Mouse (Mus musculus): ENCODE measurements around the gene Usp50. TPM values are rescaled to one million over a fixed set of nuclear protein-coding genes. Genes with fewer than 3 reads are reported as not detected.

Usp50 gene
- polyA plus RNA-seq (2021; fragmentation: Nextera tagmentation) = 2.6 and 3.2 TPM in 2 replicates
- long read RNA-seq, experiment 1, partial matches to known transcripts = 1 of 2 reads
- long read RNA-seq, experiment 1, other reads (novel, unspliced or antisense) = 1 of 2 reads
- long read RNA-seq, experiment 2, partial matches to known transcripts = 0 of 7 reads
- long read RNA-seq, experiment 2, other reads (novel, unspliced or antisense) = 7 of 7 reads

DNA sequence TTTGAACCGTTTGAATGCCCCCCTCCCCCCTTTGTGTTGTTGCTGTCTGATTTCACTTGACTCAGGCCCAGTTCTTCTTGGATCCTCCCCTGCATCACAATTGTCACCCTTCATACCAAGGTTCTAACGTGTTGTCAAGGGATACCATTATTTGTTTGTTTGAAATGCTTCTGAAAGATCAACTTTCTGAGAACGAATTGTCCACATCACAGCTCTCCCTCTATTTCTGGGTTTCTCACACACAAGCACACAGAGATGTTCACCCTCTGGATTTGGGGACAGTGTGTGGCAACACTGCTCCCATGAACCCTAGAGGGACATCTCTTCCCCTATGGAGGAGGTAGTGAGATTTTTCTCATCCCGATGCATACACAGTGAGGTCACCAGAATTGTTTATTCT lies at the start of gene Usp50:
Gene Usp50, minus strand, starts transcription at position 101 of the 400 bp plus-strand sequence.

DNA sequence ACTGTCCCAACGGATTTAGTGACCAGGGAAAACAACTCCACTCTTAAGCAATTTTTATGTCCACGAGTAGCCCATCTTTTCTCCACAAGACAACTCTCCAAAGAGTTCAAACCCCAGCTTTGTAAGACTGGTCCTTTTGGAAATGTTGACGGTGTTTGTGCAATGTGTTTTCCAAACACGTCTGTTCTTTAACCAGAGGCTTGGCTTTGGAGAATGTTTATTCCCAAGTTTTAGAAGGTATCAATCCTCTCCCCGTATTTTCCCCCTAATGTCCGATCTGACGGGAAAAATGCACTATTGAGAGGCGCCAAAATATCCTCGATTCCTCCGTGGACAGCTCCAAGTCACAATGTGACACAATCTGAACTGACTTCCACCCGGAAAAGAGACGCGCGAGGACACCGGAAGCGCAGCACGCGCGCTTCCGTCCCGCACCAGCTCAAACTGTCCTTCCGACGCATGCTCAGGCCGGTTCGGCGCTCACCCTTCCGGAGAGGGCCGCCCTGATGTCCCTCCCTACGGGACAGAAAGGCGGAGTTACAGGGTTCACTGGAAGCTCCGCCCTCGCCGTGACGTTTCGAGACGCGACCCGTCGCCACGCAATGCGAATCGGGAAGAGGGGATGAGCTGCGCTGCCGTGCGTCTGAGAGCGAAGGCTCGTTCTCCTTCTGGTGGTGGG lies 76.4 kb downstream of the Usp50 start, which contains the start of gene Usp8:
Gene Usp8, plus strand, starts transcription at position 570 of the 679 bp plus-strand sequence.

GRCm38 (mm10) chr2:126676122-126676515 lies 107.2 kb downstream of the Usp50 start, which contains the start of gene Gabpb1:
TSS of gene Gabpb1 (minus strand) at chr2:126676337.

Other genes starting within 250 kb of the Usp50 start
- gene Slc27a2, start 231.1 kb downstream of the Usp50 start, polyA plus RNA-seq (2021; fragmentation: Nextera tagmentation) = 4.3 and 6.1 TPM in 2 replicates
- gene Hdc, start 164.2 kb downstream of the Usp50 start, polyA plus RNA-seq (2021; fragmentation: Nextera tagmentation) = 2.5 and 4.1 TPM in 2 replicates
- 11.6 and 12.5 TPM in 2 replicates for gene Gabpb1, start 107.1 kb downstream of the Usp50 start, polyA plus RNA-seq (2021; fragmentation: Nextera tagmentation)
- 15.5 and 22.0 TPM in 2 replicates for gene Usp8, start 76.1 kb downstream of the Usp50 start, polyA plus RNA-seq (2021; fragmentation: Nextera tagmentation)
- gene Trpm7, start 92.8 kb upstream of the Usp50 start, polyA plus RNA-seq (2021; fragmentation: Nextera tagmentation) = 17.1 and 21.4 TPM in 2 replicates
- gene Sppl2a, start 149.8 kb upstream of the Usp50 start, polyA plus RNA-seq (2021; fragmentation: Nextera tagmentation) = 4.1 and 6.1 TPM in 2 replicates
- 0.90 and 1.1 TPM in 2 replicates for gene Ap4e1, start 225.2 kb upstream of the Usp50 start, polyA plus RNA-seq (2021; fragmentation: Nextera tagmentation)

Measured in layer of hippocampus, adult 6 months (tissue).